In genomic region chr8:57650216-57650615, GRCm38 (mm10) we compare ENCODE assay signal across 24 mouse cellular contexts. TPM values are rescaled to one million over a fixed set of nuclear protein-coding genes. Genes with fewer than 3 reads are reported as not detected.
DNase-seq lines count a peak whose midpoint lies in the region; ATAC-seq and TF ChIP-seq lines count a peak whose summit lies in the region.
"Had no signal": no experiment of that assay in that cellular context is flagged by ENCODE, and none has a peak within 500 bp of the region (broad histone marks: within the 10 kb centered on the region; RNA-seq: fewer than 3 reads in every experiment).

No protein-coding gene starts in this region.

- ATAC-seq in midbrain, embryonic 16.5 days: no peak
- no peak for ATAC-seq in midbrain, embryonic 13.5 days
- ATAC-seq in intestine, postnatal 0 days: no peak
- ATAC-seq in stomach, postnatal 0 days (ENCODE audit: low FRiP score, low TSS enrichment): no peak
- ATAC-seq: forebrain, embryonic 13.5 days; liver, embryonic 12.5 days; liver, postnatal 0 days had no signal

- no peak overlapping the region for H3K9ac ChIP-seq in midbrain, embryonic 16.5 days (ENCODE audit: low read depth, low read length)
- no peak overlapping the region for H3K9ac ChIP-seq in midbrain, embryonic 13.5 days (replicated peaks)
- H3K9ac ChIP-seq in intestine, postnatal 0 days (ENCODE audit: low read depth, low read length): no peak overlapping the region
- H3K9ac ChIP-seq in stomach, postnatal 0 days (ENCODE audit: low read length): no peak overlapping the region
- H3K9ac ChIP-seq: forebrain, embryonic 13.5 days; heart, embryonic 15.5 days; hindbrain, embryonic 12.5 days; kidney, embryonic 15.5 days; limb, embryonic 13.5 days; liver, embryonic 12.5 days; liver, postnatal 0 days had no signal

- DNase-seq in cerebellum, adult 9-10 months: peak; percentile 29
- no peak for DNase-seq in cerebellum, adult 11 months
- no peak for DNase-seq in stomach, postnatal 0 days (ENCODE audit: low spot score)
- DNase-seq in liver: no peak
- DNase-seq: adrenal gland, postnatal 10 days; cerebellum, adult 11-12 months; gastrocnemius, postnatal 14 days; heart, postnatal 36 days; kidney, adult 18-20 months; kidney, postnatal 25 days; liver, postnatal 0 days; lung, postnatal 4 days; thymus, postnatal 4 days had no signal

- no peak overlapping the region for H3K4me3 ChIP-seq in midbrain, embryonic 16.5 days (ENCODE audit: low read depth, low read length)
- no peak overlapping the region for H3K4me3 ChIP-seq in midbrain, embryonic 13.5 days (replicated peaks)
- H3K4me3 ChIP-seq in intestine, postnatal 0 days (ENCODE audit: low read depth, low read length): no peak overlapping the region
- H3K4me3 ChIP-seq in stomach, postnatal 0 days (ENCODE audit: low read depth, low read length): peak overlapping the region; percentile 0; the same call in 1 of the 2 replicates
- H3K4me3 ChIP-seq: forebrain, embryonic 13.5 days; heart, embryonic 10.5 days; heart, embryonic 15.5 days; hindbrain, embryonic 12.5 days; limb, embryonic 13.5 days; liver, embryonic 12.5 days had no signal

- WGBS in midbrain, embryonic 16.5 days: 80% methylated on average over 6 of the region's 6 CpGs
- 84% methylated on average over 6 of the region's 6 CpGs for WGBS in midbrain, embryonic 13.5 days
- 69% methylated on average over 6 of the region's 6 CpGs for WGBS in intestine, postnatal 0 days
- WGBS in stomach, postnatal 0 days: 80% methylated on average over 6 of the region's 6 CpGs

- no peak for TF ChIP-seq CTCF in intestine, postnatal 0 days (IDR thresholded peaks at IDR 0.05; ENCODE audit: low read depth)
- TF ChIP-seq CTCF in stomach, postnatal 0 days (IDR thresholded peaks at IDR 0.05; ENCODE audit: low read depth): no peak

- H3K27ac ChIP-seq in midbrain, embryonic 16.5 days (ENCODE audit: low read length): no peak overlapping the region
- H3K27ac ChIP-seq in midbrain, embryonic 13.5 days: no peak overlapping the region
- no peak overlapping the region for H3K27ac ChIP-seq in intestine, postnatal 0 days (ENCODE audit: low read depth, low read length)
- H3K27ac ChIP-seq in stomach, postnatal 0 days (replicated peaks): peak overlapping the region; percentile 1; the same call in 1 of the 2 replicates
- H3K27ac ChIP-seq: forebrain, embryonic 13.5 days; heart, embryonic 10.5 days; heart, embryonic 15.5 days; hindbrain, embryonic 12.5 days; kidney, embryonic 15.5 days; limb, embryonic 13.5 days; liver, embryonic 12.5 days had no signal

- H3K4me1 ChIP-seq in midbrain, embryonic 16.5 days (ENCODE audit: control insufficient read depth, insufficient read depth, low read length): peaks cover 10% of the 10 kb centered on the region
- peaks cover 16% of the 10 kb centered on the region for H3K4me1 ChIP-seq in midbrain, embryonic 13.5 days (replicated peaks)
- H3K4me1 ChIP-seq in intestine, postnatal 0 days (replicated peaks; ENCODE audit: control insufficient read depth, insufficient read depth, low read length): peaks cover 9% of the 10 kb centered on the region; the same call in 1 of the 2 replicates
- H3K4me1 ChIP-seq in stomach, postnatal 0 days (replicated peaks; ENCODE audit: control insufficient read depth, insufficient read depth): no peaks in the 10 kb centered on the region

- H3K4me2 ChIP-seq in midbrain, embryonic 16.5 days (ENCODE audit: low read length): 0 out of 2 replicates have a peak overlapping the region, but pooled peaks have one; percentile 2
- H3K4me2 ChIP-seq in midbrain, embryonic 13.5 days (replicated peaks): no peak overlapping the region
- peak overlapping the region; percentile 72 for H3K4me2 ChIP-seq in intestine, postnatal 0 days (replicated peaks; ENCODE audit: low read depth)
- H3K4me2 ChIP-seq in stomach, postnatal 0 days (replicated peaks; ENCODE audit: low read depth): peak overlapping the region; percentile 93
- H3K4me2 ChIP-seq: heart, embryonic 15.5 days had no signal

- no peaks in the 10 kb centered on the region for H3K36me3 ChIP-seq in midbrain, embryonic 16.5 days (ENCODE audit: control insufficient read depth, insufficient read depth, low read length)
- H3K36me3 ChIP-seq in midbrain, embryonic 13.5 days: no peaks in the 10 kb centered on the region
- no peaks in the 10 kb centered on the region for H3K36me3 ChIP-seq in intestine, postnatal 0 days (ENCODE audit: control insufficient read depth, insufficient read depth)
- H3K36me3 ChIP-seq in stomach, postnatal 0 days (ENCODE audit: control insufficient read depth, insufficient read depth, low read length): no peaks in the 10 kb centered on the region
- H3K36me3 ChIP-seq: heart, embryonic 10.5 days; heart, embryonic 15.5 days; hindbrain, embryonic 12.5 days; kidney, embryonic 15.5 days; limb, embryonic 13.5 days; liver, embryonic 12.5 days had no signal

- no peaks in the 10 kb centered on the region for H3K27me3 ChIP-seq in midbrain, embryonic 16.5 days (ENCODE audit: control insufficient read depth, insufficient read depth, low read depth, low read length)
- no peaks in the 10 kb centered on the region for H3K27me3 ChIP-seq in midbrain, embryonic 13.5 days
- no peaks in the 10 kb centered on the region for H3K27me3 ChIP-seq in intestine, postnatal 0 days (replicated peaks; ENCODE audit: control insufficient read depth, insufficient read depth, low read length)
- no peaks in the 10 kb centered on the region for H3K27me3 ChIP-seq in stomach, postnatal 0 days (ENCODE audit: control insufficient read depth, insufficient read depth, low read length)
- H3K27me3 ChIP-seq: CH12.LX; heart, embryonic 15.5 days; hindbrain, embryonic 12.5 days; kidney, embryonic 15.5 days; limb, embryonic 13.5 days; liver, embryonic 12.5 days had no signal

- TF ChIP-seq EP300 in stomach, postnatal 0 days (optimal IDR thresholded peaks at IDR 0.05): no peak

- H3K9me3 ChIP-seq in midbrain, embryonic 16.5 days (replicated peaks; ENCODE audit: control insufficient read depth, low read length, poor library complexity, severe bottlenecking): no peaks in the 10 kb centered on the region
- no peaks in the 10 kb centered on the region for H3K9me3 ChIP-seq in midbrain, embryonic 13.5 days
- H3K9me3 ChIP-seq in intestine, postnatal 0 days (ENCODE audit: control insufficient read depth): no peaks in the 10 kb centered on the region
- H3K9me3 ChIP-seq in stomach, postnatal 0 days (ENCODE audit: control insufficient read depth, low read length): no peaks in the 10 kb centered on the region
- H3K9me3 ChIP-seq: forebrain, embryonic 13.5 days; heart, embryonic 10.5 days; heart, embryonic 15.5 days; hindbrain, embryonic 12.5 days; kidney, embryonic 15.5 days; limb, embryonic 13.5 days; liver, embryonic 12.5 days had no signal

RNA-seq across cellular contexts. Expression of gene Galnt7, which starts 2.6 kb away (rescaled TPM):
- 8.2 and 10.1 TPM in 2 replicates for polyA plus RNA-seq in midbrain, embryonic 16.5 days (2015; fragmentation: Nextera tagmentation; extraction: Ambion mirVana)
- polyA plus RNA-seq in midbrain, embryonic 13.5 days (2015; fragmentation: Nextera tagmentation; extraction: Ambion mirVana): 10.5 and 10.8 TPM in 2 replicates
- 20.2 and 22.4 TPM in 2 replicates for polyA plus RNA-seq in intestine, postnatal 0 days (2015; fragmentation: Nextera tagmentation; extraction: Ambion mirVana)
- polyA plus RNA-seq in stomach, postnatal 0 days (2015; fragmentation: Nextera tagmentation; extraction: Ambion mirVana): 29.6 and 30.6 TPM in 2 replicates
